Mouse (Mus musculus): ENCODE measurements around the gene Tns1. TPM values are rescaled to one million over a fixed set of nuclear protein-coding genes. Genes with fewer than 3 reads are reported as not detected.

Tns1 gene
- polyA plus RNA-seq, 1 experiment, result 781 TPM

- DNase-seq, result peak; percentile 63
- Histone ChIP-seq H3K4me1 (ENCODE audit: control insufficient read depth, insufficient read depth, low read length) (peaks cover 2% of the 10 kb centered on the region; the same call in 1 of the 2 replicates), H3K4me3 (replicated peaks; ENCODE audit: extremely low read depth, low read depth, low read length) (peak within 1 kb of the TSS; percentile 66)
- TF ChIP-seq POLR2A (IDR thresholded peaks at IDR 0.05; ENCODE audit: borderline replicate concordance, extremely low read depth, low read depth, low read length) (no peak), CTCF (IDR thresholded peaks at IDR 0.05; ENCODE audit: insufficient read depth, low read length) (peak; percentile 72)
- WGBS, result under 1% methylated on average over 12 of the region's 12 CpGs
Measured at GRCm38 (mm10) chr1:74124991-74125552, 823 bp upstream of the Tns1 start, which contains the start of gene Rufy4. Gene Rufy4, plus strand, starts transcription at chr1:74125541.

GRCm38 (mm10) chr1:74123215-74123614 lies 1.0 kb downstream of the Tns1 start:
- peaks cover 2% of the 10 kb centered on the region; the same call in 1 of the 2 replicates for H3K4me1 ChIP-seq (ENCODE audit: control insufficient read depth, insufficient read depth, low read length)
- no peak for TF ChIP-seq POLR2A (IDR thresholded peaks at IDR 0.05; ENCODE audit: borderline replicate concordance, extremely low read depth, low read depth, low read length)
- TF ChIP-seq CTCF (IDR thresholded peaks at IDR 0.05; ENCODE audit: insufficient read depth, low read length), result no peak
- no peak for DNase-seq
- 63% methylated on average over 8 of the region's 8 CpGs for WGBS
- H3K4me3 ChIP-seq (replicated peaks; ENCODE audit: extremely low read depth, low read depth, low read length), result no peak overlapping the region

- Histone ChIP-seq H3K4me3 (replicated peaks; ENCODE audit: extremely low read depth, low read depth, low read length) (no peak overlapping the region), H3K4me1 (ENCODE audit: control insufficient read depth, insufficient read depth, low read length) (peaks cover 2% of the 10 kb centered on the region; the same call in 1 of the 2 replicates)
- WGBS, result 39% methylated on average over 9 of the region's 9 CpGs
- peak; percentile 70 for DNase-seq
- TF ChIP-seq POLR2A (IDR thresholded peaks at IDR 0.05; ENCODE audit: borderline replicate concordance, extremely low read depth, low read depth, low read length) (no peak), CTCF (IDR thresholded peaks at IDR 0.05; ENCODE audit: insufficient read depth, low read length) (no peak)
Measured at GRCm38 (mm10) chr1:74121821-74122576, 2.2 kb downstream of the Tns1 start.

GRCm38 (mm10) chr1:74121138-74121537 lies 3.1 kb downstream of the Tns1 start:
- no peak for TF ChIP-seq POLR2A (IDR thresholded peaks at IDR 0.05; ENCODE audit: borderline replicate concordance, extremely low read depth, low read depth, low read length)
- WGBS, result 59% methylated on average over 7 of the region's 7 CpGs

GRCm38 (mm10) chr1:74119115-74119514 lies 5.1 kb downstream of the Tns1 start:
- whole genome bisulfite sequencing, result 75% methylated on average over 1 of the region's 1 CpGs
- TF ChIP-seq CTCF (IDR thresholded peaks at IDR 0.05; ENCODE audit: insufficient read depth, low read length) (no peak), POLR2A (IDR thresholded peaks at IDR 0.05; ENCODE audit: borderline replicate concordance, extremely low read depth, low read depth, low read length) (no peak)
- Histone ChIP-seq H3K4me1 (ENCODE audit: control insufficient read depth, insufficient read depth, low read length) (0 out of 2 replicates have a peak, but pooled peaks cover 2% of the 10 kb centered on the region), H3K4me3 (replicated peaks; ENCODE audit: extremely low read depth, low read depth, low read length) (no peak overlapping the region)
- DNase-seq, result no peak

More at GRCm38 (mm10) chr1:74121138-74121537, 3.1 kb downstream of the Tns1 start:
- no peak overlapping the region for H3K4me3 ChIP-seq (replicated peaks; ENCODE audit: extremely low read depth, low read depth, low read length)
- DNase-seq, result no peak
- H3K4me1 ChIP-seq (ENCODE audit: control insufficient read depth, insufficient read depth, low read length), result peaks cover 2% of the 10 kb centered on the region; the same call in 1 of the 2 replicates

DNA sequence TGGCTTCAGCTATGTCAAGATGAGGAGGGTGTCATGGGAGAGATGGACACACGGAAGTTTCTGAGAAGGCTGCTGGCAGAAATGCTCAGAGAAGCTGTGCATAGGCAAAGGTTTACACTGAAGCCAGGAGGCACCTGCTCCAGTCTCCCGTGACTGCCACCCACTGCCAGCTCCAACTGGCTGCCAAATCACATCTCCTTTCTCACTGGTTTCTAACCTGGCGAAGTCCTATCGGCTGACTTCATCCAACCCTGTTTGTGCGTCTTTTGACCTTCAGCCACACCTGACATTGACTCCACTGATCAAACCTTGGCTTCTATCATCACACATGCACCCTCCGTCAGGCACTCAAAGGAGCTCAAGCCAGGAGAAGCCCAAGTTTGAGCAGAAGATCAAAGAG lies 6.4 kb downstream of the Tns1 start:
- DNase-seq, result no peak
- WGBS, result 90% methylated on average over 6 of the region's 6 CpGs

DNA sequence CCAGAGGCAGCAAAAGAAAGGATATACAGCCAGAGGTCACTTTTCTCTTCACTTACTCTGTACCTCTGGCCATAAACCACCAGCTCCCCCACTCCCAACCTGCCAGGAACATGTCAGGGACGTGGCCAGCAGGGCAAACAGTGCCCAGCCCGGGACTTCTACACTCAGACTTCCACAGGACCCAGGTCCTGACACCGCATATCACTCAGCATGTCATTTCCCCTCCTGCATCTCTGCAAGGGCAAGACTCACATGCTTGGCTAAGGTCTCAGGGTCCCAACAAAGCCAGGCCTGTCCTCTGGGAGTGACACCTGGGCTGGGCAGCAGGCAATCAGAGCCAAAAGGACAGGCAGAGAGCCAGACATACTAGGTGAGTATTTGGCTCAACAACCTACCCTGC lies 11.2 kb downstream of the Tns1 start:
- no peak for TF ChIP-seq CTCF (IDR thresholded peaks at IDR 0.05; ENCODE audit: insufficient read depth, low read length)
- TF ChIP-seq POLR2A (IDR thresholded peaks at IDR 0.05; ENCODE audit: borderline replicate concordance, extremely low read depth, low read depth, low read length), result no peak
- DNase-seq, result no peak
- WGBS, result 56% methylated on average over 3 of the region's 3 CpGs
- Histone ChIP-seq H3K4me3 (replicated peaks; ENCODE audit: extremely low read depth, low read depth, low read length) (no peak overlapping the region), H3K4me1 (ENCODE audit: control insufficient read depth, insufficient read depth, low read length) (no peaks in the 10 kb centered on the region)

More for the DNA sequence above, 6.4 kb downstream of the Tns1 start:
- 0 out of 2 replicates have a peak, but pooled peaks cover 2% of the 10 kb centered on the region for H3K4me1 ChIP-seq (ENCODE audit: control insufficient read depth, insufficient read depth, low read length)
- no peak for TF ChIP-seq CTCF (IDR thresholded peaks at IDR 0.05; ENCODE audit: insufficient read depth, low read length)
- TF ChIP-seq POLR2A (IDR thresholded peaks at IDR 0.05; ENCODE audit: borderline replicate concordance, extremely low read depth, low read depth, low read length), result no peak
- H3K4me3 ChIP-seq (replicated peaks; ENCODE audit: extremely low read depth, low read depth, low read length), result no peak overlapping the region

DNA sequence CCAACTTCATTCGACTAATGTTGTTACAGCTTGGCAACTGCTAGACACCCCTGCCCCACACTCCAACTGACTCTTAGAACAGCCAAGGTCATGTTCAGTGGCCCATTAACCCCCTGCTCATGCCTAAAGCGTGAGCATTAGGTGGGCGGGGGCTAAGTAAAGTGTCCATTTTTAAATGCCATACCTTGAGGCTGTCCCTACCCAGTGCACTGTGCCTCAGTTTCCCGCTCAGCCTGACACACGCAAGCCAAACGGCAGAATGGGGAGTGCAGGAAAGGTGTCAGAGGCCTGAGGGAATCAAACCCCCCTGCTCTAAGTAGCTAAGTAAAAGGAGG lies 12.6 kb downstream of the Tns1 start:
- no peak for DNase-seq
- Histone ChIP-seq H3K4me1 (ENCODE audit: control insufficient read depth, insufficient read depth, low read length) (no peaks in the 10 kb centered on the region), H3K4me3 (replicated peaks; ENCODE audit: extremely low read depth, low read depth, low read length) (no peak overlapping the region)
- TF ChIP-seq POLR2A (IDR thresholded peaks at IDR 0.05; ENCODE audit: borderline replicate concordance, extremely low read depth, low read depth, low read length) (no peak), CTCF (IDR thresholded peaks at IDR 0.05; ENCODE audit: insufficient read depth, low read length) (no peak)
- WGBS, result 68% methylated on average over 6 of the region's 6 CpGs

DNA sequence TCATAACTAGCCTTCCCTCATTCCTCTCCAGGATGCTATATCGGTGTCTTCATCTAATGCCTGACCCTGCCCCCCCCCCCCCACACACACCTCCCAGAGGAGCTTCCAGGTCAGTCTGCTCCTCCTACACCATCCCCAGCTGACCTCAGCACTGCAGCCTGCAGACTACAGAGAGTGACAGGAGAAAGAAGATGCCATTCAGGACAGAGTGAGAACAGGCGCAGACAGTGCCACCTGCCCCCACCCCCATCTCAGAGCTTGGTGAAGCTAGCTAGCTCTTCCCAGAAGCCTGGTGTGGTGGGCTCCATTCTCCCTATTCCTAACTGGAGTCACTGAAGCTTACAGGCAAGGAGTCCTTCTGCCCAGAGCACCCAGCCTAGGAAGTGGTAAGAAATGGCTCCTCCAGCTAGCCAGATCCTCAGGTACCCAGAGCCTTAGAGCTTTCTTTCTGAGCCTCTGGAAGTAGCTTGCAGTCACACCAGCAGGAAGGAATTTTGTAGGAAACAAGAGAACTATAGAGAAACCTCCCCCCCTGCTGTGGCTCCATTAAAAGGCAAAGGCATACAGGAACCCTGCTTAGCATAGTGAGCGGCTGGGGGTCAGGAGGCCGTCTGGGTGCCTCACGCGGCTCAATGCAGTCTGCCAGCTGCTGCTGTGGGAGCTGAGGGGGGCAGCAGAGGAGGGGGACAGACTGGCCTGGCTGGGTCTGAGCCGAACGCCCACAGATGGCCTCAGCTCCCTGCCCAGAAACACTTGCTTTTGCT lies 13.1 kb downstream of the Tns1 start:
- Histone ChIP-seq H3K4me1 (ENCODE audit: control insufficient read depth, insufficient read depth, low read length) (no peaks in the 10 kb centered on the region), H3K4me3 (replicated peaks; ENCODE audit: extremely low read depth, low read depth, low read length) (no peak overlapping the region)
- 59% methylated on average over 8 of the region's 8 CpGs for WGBS
- DNase-seq, result no peak
- TF ChIP-seq POLR2A (IDR thresholded peaks at IDR 0.05; ENCODE audit: borderline replicate concordance, extremely low read depth, low read depth, low read length) (no peak), CTCF (IDR thresholded peaks at IDR 0.05; ENCODE audit: insufficient read depth, low read length) (no peak)

All from lung, adult 2 months (tissue).